Mouse (Mus musculus) megakaryocyte, adult 5-6 weeks (primary cell): ENCODE results near the gene Ppp2r5e. TPM values are rescaled to one million over a fixed set of nuclear protein-coding genes. Genes with fewer than 3 reads are reported as not detected.
"Not testable (repeated sequence)": the region's sequence is repeated elsewhere in the genome, so short reads cannot be mapped to it uniquely, and the experiment has no call there.

ENCODE experiments used
- ATAC-seq: 2 replicates; pipeline ENCODE4 v1.8.0; 2016; ENCODE audit warnings: mild to moderate bottlenecking, inconsistent platforms; ENCODE audit not compliant: poor library complexity, severe bottlenecking
- total RNA-seq, 2 experiments: library from RNA; stranded (forward) in 1 of 2; stranded (reverse) in 1 of 2; fragments of 153-499, 151-499 nt in 1 of 2; fragments of 221-1000, 200-1000 nt in 1 of 2; gene quantifications; 2 replicates each; pipeline versions ENCODE4 v1.2.3 to v1.2.4; 2015 to 2017

The Ppp2r5e gene
- total RNA-seq, 2 experiments from 2014 or later = 14.0 to 30.3 TPM

- no peak for ATAC-seq
Measured at GRCm38 (mm10) chr12:75492549-75493327, 103.3 kb downstream of the Ppp2r5e start.

GRCm38 (mm10) chr12:75492148-75492547, 103.9 kb downstream of the Ppp2r5e start:
- ATAC-seq = not testable (repeated sequence)

- no peak for ATAC-seq
Measured at GRCm38 (mm10) chr12:75487500-75487899, 108.5 kb downstream of the Ppp2r5e start.

- ATAC-seq = no peak
Measured at GRCm38 (mm10) chr12:75486568-75487286, 109.3 kb downstream of the Ppp2r5e start.

- ATAC-seq = no peak
Measured at GRCm38 (mm10) chr12:75482781-75483180, 113.3 kb downstream of the Ppp2r5e start.

- no peak for ATAC-seq
Measured at GRCm38 (mm10) chr12:75482015-75482414, 114.0 kb downstream of the Ppp2r5e start.

GRCm38 (mm10) chr12:75480031-75480430, 116.0 kb downstream of the Ppp2r5e start:
- no peak for ATAC-seq

- no peak for ATAC-seq
Measured at GRCm38 (mm10) chr12:75479375-75479898, 116.6 kb downstream of the Ppp2r5e start.

GRCm38 (mm10) chr12:75478596-75478995, 117.4 kb downstream of the Ppp2r5e start:
- no peak for ATAC-seq

GRCm38 (mm10) chr12:75478117-75478516, 117.9 kb downstream of the Ppp2r5e start:
- no peak for ATAC-seq

GRCm38 (mm10) chr12:75473021-75473420, 123.0 kb downstream of the Ppp2r5e start:
- ATAC-seq = no peak

- no peak for ATAC-seq
Measured at GRCm38 (mm10) chr12:75472107-75472506, 123.9 kb downstream of the Ppp2r5e start.

GRCm38 (mm10) chr12:75467814-75468213, 128.2 kb downstream of the Ppp2r5e start:
- ATAC-seq = no peak

- ATAC-seq = no peak
Measured at GRCm38 (mm10) chr12:75467127-75467526, 128.9 kb downstream of the Ppp2r5e start.

GRCm38 (mm10) chr12:75466206-75466605, 129.8 kb downstream of the Ppp2r5e start:
- ATAC-seq = no peak

GRCm38 (mm10) chr12:75464016-75464769, 131.9 kb downstream of the Ppp2r5e start:
- ATAC-seq = no peak

- ATAC-seq = no peak
Measured at GRCm38 (mm10) chr12:75460561-75460960, 135.5 kb downstream of the Ppp2r5e start.

- ATAC-seq = no peak
Measured at GRCm38 (mm10) chr12:75459656-75460055, 136.4 kb downstream of the Ppp2r5e start.

- ATAC-seq = peak; percentile 55
Measured at GRCm38 (mm10) chr12:75453441-75453840, 142.6 kb downstream of the Ppp2r5e start.

- no peak for ATAC-seq
Measured at GRCm38 (mm10) chr12:75453027-75453426, 143.0 kb downstream of the Ppp2r5e start.

GRCm38 (mm10) chr12:75450592-75450991, 145.5 kb downstream of the Ppp2r5e start:
- ATAC-seq = no peak
